Mouse (Mus musculus): ENCODE data around the gene Slc38a10. TPM values are rescaled to one million over a fixed set of nuclear protein-coding genes. Genes with fewer than 3 reads are reported as not detected.

Gene Slc38a10
- polyA plus RNA-seq, 2 experiments, result 71.9 to 92.3 TPM

DNA sequence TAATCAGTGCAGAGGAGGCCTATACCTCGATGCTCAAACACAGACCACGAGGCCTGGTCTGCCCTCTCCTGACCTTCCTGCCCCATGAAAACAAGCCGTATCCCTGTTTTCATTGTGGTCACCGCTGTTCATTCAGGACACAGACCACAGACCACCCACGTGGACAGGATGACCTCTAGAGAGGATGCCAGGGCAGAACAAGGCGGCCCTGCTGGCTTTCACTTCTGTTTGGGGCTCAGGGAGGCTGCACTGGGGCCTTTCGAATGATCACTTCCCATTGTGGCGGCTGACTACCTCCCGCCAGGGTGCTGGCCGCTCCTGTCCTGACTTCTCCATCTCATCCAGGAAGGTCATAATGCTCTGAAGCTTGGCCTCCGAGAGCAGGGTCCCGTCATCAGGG lies 80.1 kb downstream of the Slc38a10 start:
- Histone ChIP-seq H3K9ac (ENCODE audit: low read depth, low read length, severe bottlenecking) (no peak overlapping the region), H3K4me1 (ENCODE audit: control insufficient read depth, insufficient read depth, low read length) (0 out of 2 replicates have a peak, but pooled peaks cover 4% of the 10 kb centered on the region), H3K4me2 (replicated peaks; ENCODE audit: low read depth, low read length, severe bottlenecking) (no peak overlapping the region), H3K4me3 (replicated peaks; ENCODE audit: low read length) (no peak overlapping the region), H3K27ac (replicated peaks; ENCODE audit: low read depth, low read length) (no peak overlapping the region), H3K36me3 (ENCODE audit: control insufficient read depth, insufficient read depth, low read length) (peaks cover 88% of the 10 kb centered on the region), H3K27me3 (ENCODE audit: control insufficient read depth, insufficient read depth, low read length) (no peaks in the 10 kb centered on the region), H3K9me3 (ENCODE audit: control insufficient read depth, low read length) (no peaks in the 10 kb centered on the region)
- WGBS, result 63% methylated on average over 12 of the region's 12 CpGs
- ATAC-seq (ENCODE audit: low FRiP score, low read depth) (no peak), DNase-seq (ENCODE audit: low spot score) (no peak)
- no peak for TF ChIP-seq POLR2A (IDR thresholded peaks at IDR 0.05; ENCODE audit: borderline replicate concordance, extremely low read depth, insufficient read depth, insufficient read length)

DNA sequence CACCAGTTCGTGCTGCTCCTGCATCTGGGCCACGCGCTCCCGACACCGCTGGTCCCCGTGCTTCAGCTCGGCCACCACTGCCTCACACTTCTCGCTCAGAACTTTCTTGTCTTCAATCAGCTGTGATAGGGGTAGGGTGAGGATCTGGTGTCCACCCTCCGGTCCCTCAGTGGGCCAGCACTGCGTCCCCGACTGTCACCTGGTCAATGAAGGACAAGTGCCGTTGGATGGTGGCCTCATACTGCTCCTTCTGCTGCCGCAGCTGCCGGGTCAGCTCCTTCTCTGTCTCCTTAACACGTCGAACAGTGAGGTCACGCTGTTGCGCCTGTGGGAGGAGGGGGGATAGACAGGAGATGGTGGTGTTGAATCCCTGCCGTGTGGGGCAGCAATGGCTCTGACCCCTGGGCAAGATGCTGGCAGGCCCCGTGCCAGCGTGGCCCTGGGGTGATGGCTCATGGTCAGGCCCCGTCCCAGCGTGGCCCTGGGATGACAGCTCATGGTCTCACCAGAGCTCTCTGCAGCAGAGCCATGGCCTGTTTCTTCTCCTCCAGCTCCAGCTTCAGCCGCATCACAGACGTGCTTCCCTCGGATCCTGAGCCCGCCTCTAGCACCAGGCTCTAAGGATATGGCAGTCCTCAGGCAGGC lies 80.7 kb downstream of the Slc38a10 start:
- Histone ChIP-seq H3K27me3 (ENCODE audit: control insufficient read depth, insufficient read depth, low read length) (no peaks in the 10 kb centered on the region), H3K27ac (replicated peaks; ENCODE audit: low read depth, low read length) (no peak overlapping the region), H3K4me2 (replicated peaks; ENCODE audit: low read depth, low read length, severe bottlenecking) (no peak overlapping the region), H3K9ac (ENCODE audit: low read depth, low read length, severe bottlenecking) (no peak overlapping the region), H3K36me3 (ENCODE audit: control insufficient read depth, insufficient read depth, low read length) (peaks cover 89% of the 10 kb centered on the region), H3K4me1 (ENCODE audit: control insufficient read depth, insufficient read depth, low read length) (0 out of 2 replicates have a peak, but pooled peaks cover 4% of the 10 kb centered on the region), H3K9me3 (ENCODE audit: control insufficient read depth, low read length) (no peaks in the 10 kb centered on the region), H3K4me3 (replicated peaks; ENCODE audit: low read length) (no peak overlapping the region)
- ATAC-seq (ENCODE audit: low FRiP score, low read depth) (no peak), DNase-seq (ENCODE audit: low spot score) (no peak)
- 90% methylated on average over 27 of the region's 27 CpGs for WGBS
- TF ChIP-seq POLR2A (IDR thresholded peaks at IDR 0.05; ENCODE audit: borderline replicate concordance, extremely low read depth, insufficient read depth, insufficient read length), result no peak

DNA sequence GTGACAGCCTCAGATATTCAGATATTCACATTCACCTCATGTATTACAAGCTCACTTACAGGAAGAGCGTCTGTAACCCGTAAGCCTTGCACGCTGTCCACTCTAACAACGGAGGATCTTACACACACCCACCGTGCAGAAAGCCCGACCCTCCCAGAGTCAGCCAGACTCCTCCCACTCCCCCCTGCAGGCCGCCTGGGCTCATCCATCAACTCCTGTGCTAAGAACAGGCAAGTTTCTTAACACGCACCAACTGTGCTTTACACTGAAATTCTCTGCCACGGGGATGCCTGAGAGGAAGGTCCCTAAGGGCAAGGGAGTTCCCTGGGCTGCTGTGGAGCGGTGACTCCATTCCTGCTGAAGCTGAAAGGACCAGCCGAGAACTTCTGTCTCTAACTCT lies 81.9 kb downstream of the Slc38a10 start:
- no peaks in the 10 kb centered on the region for H3K4me1 ChIP-seq (ENCODE audit: control insufficient read depth, insufficient read depth, low read length)
- no peak overlapping the region for H3K4me2 ChIP-seq (replicated peaks; ENCODE audit: low read depth, low read length, severe bottlenecking)
- peaks cover 93% of the 10 kb centered on the region for H3K36me3 ChIP-seq (ENCODE audit: control insufficient read depth, insufficient read depth, low read length)
- no peaks in the 10 kb centered on the region for H3K27me3 ChIP-seq (ENCODE audit: control insufficient read depth, insufficient read depth, low read length)
- TF ChIP-seq POLR2A (IDR thresholded peaks at IDR 0.05; ENCODE audit: borderline replicate concordance, extremely low read depth, insufficient read depth, insufficient read length), result no peak
- no peak overlapping the region for H3K4me3 ChIP-seq (replicated peaks; ENCODE audit: low read length)
- H3K27ac ChIP-seq (replicated peaks; ENCODE audit: low read depth, low read length), result no peak overlapping the region
- no peak overlapping the region for H3K9ac ChIP-seq (ENCODE audit: low read depth, low read length, severe bottlenecking)
- 36% methylated on average over 11 of the region's 11 CpGs for WGBS
- DNase-seq (ENCODE audit: low spot score), result no peak
- H3K9me3 ChIP-seq (ENCODE audit: control insufficient read depth, low read length), result no peaks in the 10 kb centered on the region
- no peak for ATAC-seq (ENCODE audit: low FRiP score, low read depth)

DNA sequence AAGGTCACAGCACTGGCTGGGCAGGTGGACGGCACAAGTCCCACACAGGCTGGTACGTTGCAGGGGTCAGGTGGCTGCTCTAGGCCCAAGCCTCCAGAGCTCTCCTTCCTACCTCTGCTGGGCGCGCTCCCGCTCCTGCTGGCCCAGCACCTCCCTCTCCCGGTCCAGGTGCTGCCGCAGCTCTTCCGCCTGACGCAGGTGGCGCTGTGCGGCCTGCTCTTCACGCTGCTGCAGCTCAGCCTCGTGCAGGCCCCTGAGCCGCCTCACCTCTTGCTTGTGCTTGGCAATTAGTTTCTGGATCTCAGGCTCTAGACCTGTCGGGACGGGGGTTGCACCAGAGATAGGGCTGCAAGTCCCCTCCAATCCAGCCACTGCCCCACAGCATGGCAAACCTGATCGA lies 83.3 kb downstream of the Slc38a10 start:
- whole genome bisulfite sequencing, result 49% methylated on average over 12 of the region's 17 CpGs
- Histone ChIP-seq H3K36me3 (ENCODE audit: control insufficient read depth, insufficient read depth, low read length) (peaks cover 90% of the 10 kb centered on the region), H3K27me3 (ENCODE audit: control insufficient read depth, insufficient read depth, low read length) (no peaks in the 10 kb centered on the region), H3K9ac (ENCODE audit: low read depth, low read length, severe bottlenecking) (no peak overlapping the region), H3K27ac (replicated peaks; ENCODE audit: low read depth, low read length) (no peak overlapping the region), H3K4me1 (ENCODE audit: control insufficient read depth, insufficient read depth, low read length) (no peaks in the 10 kb centered on the region), H3K4me2 (replicated peaks; ENCODE audit: low read depth, low read length, severe bottlenecking) (no peak overlapping the region), H3K9me3 (ENCODE audit: control insufficient read depth, low read length) (no peaks in the 10 kb centered on the region), H3K4me3 (replicated peaks; ENCODE audit: low read length) (no peak overlapping the region)
- ATAC-seq (ENCODE audit: low FRiP score, low read depth), result no peak
- no peak for TF ChIP-seq POLR2A (IDR thresholded peaks at IDR 0.05; ENCODE audit: borderline replicate concordance, extremely low read depth, insufficient read depth, insufficient read length)
- DNase-seq (ENCODE audit: low spot score), result no peak

DNA sequence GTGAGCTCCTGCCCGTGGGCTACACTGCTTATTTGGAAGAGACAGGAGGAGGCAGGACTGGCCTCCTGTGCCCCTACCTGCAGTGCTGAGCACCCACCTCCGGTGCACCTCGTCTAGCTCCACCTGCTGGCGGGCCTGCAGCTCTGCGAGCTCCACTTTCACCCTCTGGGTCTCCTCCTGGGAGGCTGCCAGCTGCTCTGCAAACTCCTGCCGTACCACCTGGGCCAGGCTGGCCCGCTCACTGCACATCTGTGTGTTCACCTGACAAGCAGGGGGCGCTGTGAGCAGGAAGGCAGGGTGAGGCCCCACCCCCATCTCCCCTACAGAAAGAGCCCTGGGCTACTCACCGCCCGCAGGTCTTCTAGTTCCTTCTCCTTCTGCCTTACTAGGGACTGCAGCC lies 85.9 kb downstream of the Slc38a10 start:
- Histone ChIP-seq H3K4me3 (replicated peaks; ENCODE audit: low read length) (no peak overlapping the region), H3K4me1 (ENCODE audit: control insufficient read depth, insufficient read depth, low read length) (no peaks in the 10 kb centered on the region), H3K4me2 (replicated peaks; ENCODE audit: low read depth, low read length, severe bottlenecking) (no peak overlapping the region), H3K9ac (ENCODE audit: low read depth, low read length, severe bottlenecking) (no peak overlapping the region), H3K9me3 (ENCODE audit: control insufficient read depth, low read length) (no peaks in the 10 kb centered on the region), H3K36me3 (ENCODE audit: control insufficient read depth, insufficient read depth, low read length) (peaks cover 65% of the 10 kb centered on the region), H3K27ac (replicated peaks; ENCODE audit: low read depth, low read length) (no peak overlapping the region), H3K27me3 (ENCODE audit: control insufficient read depth, insufficient read depth, low read length) (no peaks in the 10 kb centered on the region)
- ATAC-seq (ENCODE audit: low FRiP score, low read depth), result no peak
- DNase-seq (ENCODE audit: low spot score), result peak; percentile 28
- WGBS, result 22% methylated on average over 9 of the region's 10 CpGs
- TF ChIP-seq POLR2A (IDR thresholded peaks at IDR 0.05; ENCODE audit: borderline replicate concordance, extremely low read depth, insufficient read depth, insufficient read length), result no peak

Measured in limb, embryonic 14.5 days (tissue).